Mouse (Mus musculus) midbrain, embryonic 16.5 days (tissue): ENCODE data around the gene Oat. TPM values are rescaled to one million over a fixed set of nuclear protein-coding genes. Genes with fewer than 3 reads are reported as not detected.

Source experiments
- ATAC-seq: fragments of 200-750 bp; cut with Nextera tagmentation; 2 replicates; pipeline ENCODE4 v1.8.0; 2017; ENCODE audit warnings: moderate TSS enrichment
- H3K27ac ChIP-seq: fragments of 300-500 bp; sonication (generic); 2 replicates; pipeline ENCODE4 v1.5.1; 2014; ENCODE audit warnings: mild to moderate bottlenecking, low read length, mixed read lengths
- H3K27me3 ChIP-seq: fragments of 300-500 bp; sonication (generic); 2 replicates; pipeline ENCODE4 v1.6.1; 2014; ENCODE audit warnings: low read depth, low read length, mixed read lengths; ENCODE audit not compliant: control insufficient read depth, insufficient read depth
- H3K36me3 ChIP-seq: fragments of 300-500 bp; sonication (generic); 2 replicates; pipeline ENCODE4 v1.6.1; 2014; ENCODE audit warnings: mild to moderate bottlenecking, low read length, moderate library complexity, mixed read lengths; ENCODE audit not compliant: control insufficient read depth, insufficient read depth
- H3K4me1 ChIP-seq: fragments of 300-500 bp; sonication (generic); 2 replicates; pipeline ENCODE4 v1.6.1; 2014; ENCODE audit warnings: mild to moderate bottlenecking, low read length, mixed read lengths; ENCODE audit not compliant: control insufficient read depth, insufficient read depth
- H3K4me2 ChIP-seq: fragments of 300-500 bp; sonication (generic); 2 replicates; pipeline ENCODE4 v1.6.1; 2014; ENCODE audit warnings: mild to moderate bottlenecking, low read length, mixed read lengths
- H3K4me3 ChIP-seq: fragments of 300-500 bp; sonication (generic); 2 replicates; pipeline ENCODE4 v1.5.1; 2014; ENCODE audit warnings: low read depth, mild to moderate bottlenecking, low read length, moderate library complexity, mixed read lengths
- H3K9ac ChIP-seq: fragments of 300-500 bp; sonication (generic); 2 replicates; pipeline ENCODE4 v1.6.1; 2014; ENCODE audit warnings: low read depth, low read length, mixed read lengths
- H3K9me3 ChIP-seq: fragments of 300-500 bp; sonication (generic); replicated peaks from 2 replicates; pipeline ENCODE4 v1.6.1; 2014; ENCODE audit warnings: mild to moderate bottlenecking, low read length, mixed read lengths; ENCODE audit not compliant: control insufficient read depth, poor library complexity, severe bottlenecking
- WGBS: fragments of 180-500 bp; shearing (Covaris S2); extraction: QIAGEN DNeasy Blood & Tissue Kit; methylation state at CpG from one replicate; pipeline ENCODE4 v1.1.7; 2014; 5-methylcytosine and 5-hydroxymethylcytosine counted together
- polyA plus RNA-seq: library from polyadenylated mRNA; unstranded; fragments of >200 nt; fragmentation: Nextera tagmentation; extraction: Ambion mirVana; gene quantifications from 2 replicates; pipeline ENCODE4 v1.2.1, GENCODE M21; 2015

Gene Oat
- polyA plus RNA-seq, 1 experiment from 2014 or later, result 106 TPM

GRCm38 (mm10) chr7:132559138-132559766 is 16.9 kb downstream of the Oat start:
- Histone ChIP-seq H3K36me3 (peaks cover 13% of the 10 kb centered on the region), H3K9ac (no peak overlapping the region), H3K27me3 (no peaks in the 10 kb centered on the region; the same call in 1 of the 2 replicates), H3K4me3 (no peak overlapping the region), H3K27ac (no peak overlapping the region), H3K4me1 (no peaks in the 10 kb centered on the region), H3K9me3 (no peaks in the 10 kb centered on the region), H3K4me2 (no peak overlapping the region)
- no peak for ATAC-seq
- 80% methylated on average over 3 of the region's 3 CpGs for WGBS

GRCm38 (mm10) chr7:132558141-132558736 is 18.0 kb downstream of the Oat start:
- Histone ChIP-seq H3K4me2 (no peak overlapping the region), H3K36me3 (peaks cover 7% of the 10 kb centered on the region), H3K9ac (no peak overlapping the region), H3K27ac (no peak overlapping the region), H3K4me1 (no peaks in the 10 kb centered on the region), H3K9me3 (no peaks in the 10 kb centered on the region), H3K4me3 (no peak overlapping the region), H3K27me3 (no peaks in the 10 kb centered on the region; the same call in 1 of the 2 replicates)
- 92% methylated on average over 7 of the region's 7 CpGs for WGBS
- ATAC-seq, result no peak

- Histone ChIP-seq H3K27me3 (no peaks in the 10 kb centered on the region; the same call in 1 of the 2 replicates), H3K36me3 (peaks cover 4% of the 10 kb centered on the region), H3K4me1 (no peaks in the 10 kb centered on the region), H3K9ac (no peak overlapping the region), H3K4me2 (no peak overlapping the region), H3K27ac (no peak overlapping the region), H3K9me3 (no peaks in the 10 kb centered on the region), H3K4me3 (no peak overlapping the region)
- 84% methylated on average over 5 of the region's 5 CpGs for WGBS
- no peak for ATAC-seq
Observed at GRCm38 (mm10) chr7:132556575-132556974, 19.6 kb downstream of the Oat start.

GRCm38 (mm10) chr7:132555911-132556310 is 20.3 kb downstream of the Oat start:
- Histone ChIP-seq H3K36me3 (peaks cover 4% of the 10 kb centered on the region), H3K9me3 (no peaks in the 10 kb centered on the region), H3K27ac (no peak overlapping the region), H3K4me1 (peaks cover 3% of the 10 kb centered on the region; the same call in 1 of the 2 replicates), H3K27me3 (no peaks in the 10 kb centered on the region; the same call in 1 of the 2 replicates), H3K9ac (no peak overlapping the region), H3K4me3 (no peak overlapping the region), H3K4me2 (no peak overlapping the region)
- ATAC-seq, result no peak
- WGBS, result 46% methylated on average over 4 of the region's 4 CpGs

GRCm38 (mm10) chr7:132554091-132554490 is 22.1 kb downstream of the Oat start:
- H3K27ac ChIP-seq, result no peak overlapping the region
- peaks cover 3% of the 10 kb centered on the region; the same call in 1 of the 2 replicates for H3K4me1 ChIP-seq
- H3K9ac ChIP-seq, result no peak overlapping the region
- H3K27me3 ChIP-seq, result no peaks in the 10 kb centered on the region; the same call in 1 of the 2 replicates
- H3K4me3 ChIP-seq, result no peak overlapping the region
- 55% methylated on average over 2 of the region's 2 CpGs for WGBS
- no peaks in the 10 kb centered on the region; the same call in 1 of the 2 replicates for H3K36me3 ChIP-seq
- ATAC-seq, result no peak
- H3K4me2 ChIP-seq, result no peak overlapping the region
- H3K9me3 ChIP-seq, result no peaks in the 10 kb centered on the region

- peaks cover 3% of the 10 kb centered on the region; the same call in 1 of the 2 replicates for H3K4me1 ChIP-seq
- H3K36me3 ChIP-seq, result no peaks in the 10 kb centered on the region
- peak overlapping the region; percentile 68 for H3K9ac ChIP-seq
- H3K27me3 ChIP-seq, result no peaks in the 10 kb centered on the region; the same call in 1 of the 2 replicates
- H3K9me3 ChIP-seq, result no peaks in the 10 kb centered on the region
- peak overlapping the region; percentile 93 for H3K4me2 ChIP-seq
- peak; percentile 96 for ATAC-seq
- H3K4me3 ChIP-seq, result peak overlapping the region; percentile 47
- peak overlapping the region; percentile 55; the same call in 1 of the 2 replicates for H3K27ac ChIP-seq
- 2% methylated on average over 27 of the region's 27 CpGs for WGBS
Observed at GRCm38 (mm10) chr7:132551351-132552126, 24.7 kb downstream of the Oat start.

GRCm38 (mm10) chr7:132547126-132547525 is 29.1 kb downstream of the Oat start:
- Histone ChIP-seq H3K27me3 (no peaks in the 10 kb centered on the region), H3K4me3 (no peak overlapping the region), H3K27ac (no peak overlapping the region), H3K9ac (no peak overlapping the region), H3K9me3 (no peaks in the 10 kb centered on the region), H3K4me2 (no peak overlapping the region), H3K4me1 (peaks cover 3% of the 10 kb centered on the region; the same call in 1 of the 2 replicates), H3K36me3 (no peaks in the 10 kb centered on the region)
- WGBS, result 76% methylated on average over 3 of the region's 3 CpGs
- ATAC-seq, result no peak

GRCm38 (mm10) chr7:132542427-132542826 is 33.8 kb downstream of the Oat start:
- Histone ChIP-seq H3K9me3 (no peaks in the 10 kb centered on the region), H3K4me2 (no peak overlapping the region), H3K4me1 (no peaks in the 10 kb centered on the region), H3K27ac (no peak overlapping the region), H3K27me3 (no peaks in the 10 kb centered on the region), H3K4me3 (no peak overlapping the region), H3K36me3 (no peaks in the 10 kb centered on the region), H3K9ac (no peak overlapping the region)
- ATAC-seq, result no peak
- 79% methylated on average over 4 of the region's 4 CpGs for WGBS

- Histone ChIP-seq H3K4me2 (no peak overlapping the region), H3K27ac (no peak overlapping the region), H3K4me3 (no peak overlapping the region), H3K9me3 (no peaks in the 10 kb centered on the region), H3K27me3 (no peaks in the 10 kb centered on the region), H3K4me1 (no peaks in the 10 kb centered on the region), H3K9ac (no peak overlapping the region), H3K36me3 (no peaks in the 10 kb centered on the region)
- ATAC-seq, result no peak
- WGBS, result 73% methylated on average over 3 of the region's 3 CpGs
Observed at GRCm38 (mm10) chr7:132541566-132541965, 34.6 kb downstream of the Oat start.
